Mouse (Mus musculus): ENCODE measurements around the gene D5Ertd579e. TPM values are rescaled to one million over a fixed set of nuclear protein-coding genes. Genes with fewer than 3 reads are reported as not detected.
A peak's percentile ranks its signal among the peaks of the same experiment; 100 is the strongest.

Gene D5Ertd579e
- polyA plus RNA-seq, 1 experiment, result 27.4 TPM

GRCm38 (mm10) chr5:36727776-36728175, 32.0 kb upstream of the D5Ertd579e start:
- 76% methylated on average over 7 of the region's 7 CpGs for WGBS
- H3K36me3 ChIP-seq (ENCODE audit: control insufficient read depth, insufficient read depth, low read length), result no peaks in the 10 kb centered on the region
- TF ChIP-seq CTCF (IDR thresholded peaks at IDR 0.05; ENCODE audit: extremely low read depth, insufficient read length, insufficient replicate concordance, low read depth, low read length) (no peak), POLR2A (IDR thresholded peaks at IDR 0.05; ENCODE audit: low read depth, low read length) (no peak)
- H3K4me3 ChIP-seq (ENCODE audit: low read depth, low read length), result no peak overlapping the region
- peak overlapping the region; percentile 82; the same call in 1 of the 2 replicates for H3K27ac ChIP-seq (ENCODE audit: insufficient read depth, low read depth, low read length)
- H3K4me1 ChIP-seq (ENCODE audit: control insufficient read depth, insufficient read depth, insufficient read length, low read length), result peaks cover 55% of the 10 kb centered on the region
- H3K27me3 ChIP-seq (ENCODE audit: control insufficient read depth, insufficient read depth, low read length), result no peaks in the 10 kb centered on the region

- no peaks in the 10 kb centered on the region for H3K36me3 ChIP-seq (ENCODE audit: control insufficient read depth, insufficient read depth, low read length)
- peaks cover 62% of the 10 kb centered on the region for H3K4me1 ChIP-seq (ENCODE audit: control insufficient read depth, insufficient read depth, insufficient read length, low read length)
- TF ChIP-seq POLR2A (IDR thresholded peaks at IDR 0.05; ENCODE audit: low read depth, low read length) (no peak), CTCF (IDR thresholded peaks at IDR 0.05; ENCODE audit: extremely low read depth, insufficient read length, insufficient replicate concordance, low read depth, low read length) (no peak)
- peak overlapping the region; percentile 82 for H3K27ac ChIP-seq (ENCODE audit: insufficient read depth, low read depth, low read length)
- H3K27me3 ChIP-seq (ENCODE audit: control insufficient read depth, insufficient read depth, low read length), result no peaks in the 10 kb centered on the region
- H3K4me3 ChIP-seq (ENCODE audit: low read depth, low read length), result no peak overlapping the region
- 23% methylated on average over 2 of the region's 2 CpGs for WGBS
Measured at GRCm38 (mm10) chr5:36727136-36727535, 31.3 kb upstream of the D5Ertd579e start.

DNA sequence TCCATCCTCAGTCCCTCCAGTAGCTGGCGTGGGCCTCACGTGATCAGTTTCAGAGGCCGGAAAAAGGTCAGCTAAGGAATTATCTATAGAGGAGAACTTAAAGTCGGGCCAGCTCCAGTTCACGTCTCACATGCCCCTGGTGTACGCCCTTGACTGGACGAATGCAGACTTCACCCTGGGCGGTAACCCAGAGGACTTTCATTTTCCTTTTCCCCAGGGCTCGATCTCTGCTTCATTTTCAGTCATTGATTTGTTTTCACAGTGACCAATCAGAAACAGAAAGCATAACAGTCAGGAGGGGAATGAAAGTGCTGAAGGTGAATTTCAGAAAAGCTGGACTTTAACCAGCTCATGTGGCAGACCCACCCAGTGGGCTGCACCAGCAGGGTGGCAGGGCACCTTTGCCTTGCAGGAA, 30.6 kb upstream of the D5Ertd579e start:
- TF ChIP-seq POLR2A (IDR thresholded peaks at IDR 0.05; ENCODE audit: low read depth, low read length), result no peak
- no peak for TF ChIP-seq CTCF (IDR thresholded peaks at IDR 0.05; ENCODE audit: extremely low read depth, insufficient read length, insufficient replicate concordance, low read depth, low read length)
- Histone ChIP-seq H3K4me3 (ENCODE audit: low read depth, low read length) (peak overlapping the region; percentile 27), H3K27me3 (ENCODE audit: control insufficient read depth, insufficient read depth, low read length) (no peaks in the 10 kb centered on the region), H3K4me1 (ENCODE audit: control insufficient read depth, insufficient read depth, insufficient read length, low read length) (peaks cover 65% of the 10 kb centered on the region), H3K27ac (ENCODE audit: insufficient read depth, low read depth, low read length) (peak overlapping the region; percentile 86), H3K36me3 (ENCODE audit: control insufficient read depth, insufficient read depth, low read length) (no peaks in the 10 kb centered on the region)
- 9% methylated on average over 9 of the region's 9 CpGs for WGBS

- WGBS, result 58% methylated on average over 12 of the region's 12 CpGs
- TF ChIP-seq CTCF (IDR thresholded peaks at IDR 0.05; ENCODE audit: extremely low read depth, insufficient read length, insufficient replicate concordance, low read depth, low read length) (no peak), POLR2A (IDR thresholded peaks at IDR 0.05; ENCODE audit: low read depth, low read length) (no peak)
- peak overlapping the region; percentile 27; the same call in 1 of the 2 replicates for H3K4me3 ChIP-seq (ENCODE audit: low read depth, low read length)
- peaks cover 65% of the 10 kb centered on the region for H3K4me1 ChIP-seq (ENCODE audit: control insufficient read depth, insufficient read depth, insufficient read length, low read length)
- no peaks in the 10 kb centered on the region for H3K36me3 ChIP-seq (ENCODE audit: control insufficient read depth, insufficient read depth, low read length)
- H3K27me3 ChIP-seq (ENCODE audit: control insufficient read depth, insufficient read depth, low read length), result no peaks in the 10 kb centered on the region
- H3K27ac ChIP-seq (ENCODE audit: insufficient read depth, low read depth, low read length), result peak overlapping the region; percentile 86
Measured at GRCm38 (mm10) chr5:36725861-36726260, 30.0 kb upstream of the D5Ertd579e start.

GRCm38 (mm10) chr5:36724274-36724673, 28.4 kb upstream of the D5Ertd579e start:
- H3K27ac ChIP-seq (ENCODE audit: insufficient read depth, low read depth, low read length), result peak overlapping the region; percentile 95
- peaks cover 53% of the 10 kb centered on the region for H3K4me1 ChIP-seq (ENCODE audit: control insufficient read depth, insufficient read depth, insufficient read length, low read length)
- H3K4me3 ChIP-seq (ENCODE audit: low read depth, low read length), result no peak overlapping the region
- H3K36me3 ChIP-seq (ENCODE audit: control insufficient read depth, insufficient read depth, low read length), result no peaks in the 10 kb centered on the region
- TF ChIP-seq CTCF (IDR thresholded peaks at IDR 0.05; ENCODE audit: extremely low read depth, insufficient read length, insufficient replicate concordance, low read depth, low read length) (no peak), POLR2A (IDR thresholded peaks at IDR 0.05; ENCODE audit: low read depth, low read length) (0 out of 2 replicates have a peak, but pooled peaks have one; percentile 41)
- WGBS, result 23% methylated on average over 7 of the region's 7 CpGs
- H3K27me3 ChIP-seq (ENCODE audit: control insufficient read depth, insufficient read depth, low read length), result no peaks in the 10 kb centered on the region

- Histone ChIP-seq H3K27ac (ENCODE audit: insufficient read depth, low read depth, low read length) (peak overlapping the region; percentile 95; the same call in 1 of the 2 replicates), H3K36me3 (ENCODE audit: control insufficient read depth, insufficient read depth, low read length) (no peaks in the 10 kb centered on the region), H3K27me3 (ENCODE audit: control insufficient read depth, insufficient read depth, low read length) (no peaks in the 10 kb centered on the region), H3K4me1 (ENCODE audit: control insufficient read depth, insufficient read depth, insufficient read length, low read length) (peaks cover 44% of the 10 kb centered on the region), H3K4me3 (ENCODE audit: low read depth, low read length) (no peak overlapping the region)
- 90% methylated on average over 9 of the region's 9 CpGs for WGBS
- TF ChIP-seq POLR2A (IDR thresholded peaks at IDR 0.05; ENCODE audit: low read depth, low read length), result no peak
- TF ChIP-seq CTCF (IDR thresholded peaks at IDR 0.05; ENCODE audit: extremely low read depth, insufficient read length, insufficient replicate concordance, low read depth, low read length), result no peak
Measured at GRCm38 (mm10) chr5:36723356-36723755, 27.5 kb upstream of the D5Ertd579e start.

DNA sequence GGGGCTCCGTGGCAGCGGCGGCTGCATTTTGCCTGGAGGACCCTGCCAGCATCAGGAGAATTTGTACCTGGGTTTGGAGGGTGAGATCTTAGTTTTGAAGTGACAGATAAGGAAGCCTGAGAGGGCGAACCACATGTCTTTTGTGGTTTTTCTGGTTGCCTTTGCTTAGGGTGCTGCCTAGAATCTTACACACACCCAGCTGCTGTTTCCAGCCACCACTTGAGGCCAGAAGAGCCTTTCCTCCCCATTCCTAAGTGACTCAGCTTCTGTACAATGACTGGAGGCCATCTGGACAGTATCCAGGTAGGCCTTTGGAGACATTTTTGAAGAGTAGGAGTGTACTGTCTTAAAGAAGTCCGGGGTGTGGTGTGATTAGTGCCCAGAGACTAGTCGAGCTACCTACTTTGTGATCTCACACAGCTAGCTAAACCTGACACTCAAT, 26.6 kb upstream of the D5Ertd579e start:
- 59% methylated on average over 6 of the region's 6 CpGs for WGBS
- no peak for TF ChIP-seq POLR2A (IDR thresholded peaks at IDR 0.05; ENCODE audit: low read depth, low read length)
- TF ChIP-seq CTCF (IDR thresholded peaks at IDR 0.05; ENCODE audit: extremely low read depth, insufficient read length, insufficient replicate concordance, low read depth, low read length), result no peak
- Histone ChIP-seq H3K4me1 (ENCODE audit: control insufficient read depth, insufficient read depth, insufficient read length, low read length) (peaks cover 35% of the 10 kb centered on the region), H3K27ac (ENCODE audit: insufficient read depth, low read depth, low read length) (peak overlapping the region; percentile 95), H3K27me3 (ENCODE audit: control insufficient read depth, insufficient read depth, low read length) (no peaks in the 10 kb centered on the region), H3K36me3 (ENCODE audit: control insufficient read depth, insufficient read depth, low read length) (no peaks in the 10 kb centered on the region), H3K4me3 (ENCODE audit: low read depth, low read length) (no peak overlapping the region)
